Mouse (Mus musculus) heart, postnatal 0 days (tissue): ENCODE measurements around the gene Col8a2. TPM values are rescaled to one million over a fixed set of nuclear protein-coding genes. Genes with fewer than 3 reads are reported as not detected.

Source experiments
- ATAC-seq: fragments of 200-750 bp; cut with Nextera tagmentation; 2 replicates; pipeline ENCODE4 v1.8.0; 2017; ENCODE audit warnings: low read depth, moderate number of reproducible peaks, moderate library complexity; ENCODE audit not compliant: insufficient read depth
- DNase-seq: peaks from one replicate; pipeline ENCODE4 v3.0.0-alpha.2; 2016; ENCODE audit warnings: low spot score
- H3K27ac ChIP-seq: fragments of 300-500 bp; sonication (generic); 2 replicates; pipeline ENCODE4 v1.5.1; 2014; ENCODE audit warnings: low read depth, mild to moderate bottlenecking
- H3K27me3 ChIP-seq: fragments of 300-500 bp; sonication (generic); 2 replicates; pipeline ENCODE4 v1.6.1; 2014; ENCODE audit warnings: low read length, mixed read lengths; ENCODE audit not compliant: control insufficient read depth, insufficient read depth
- H3K36me3 ChIP-seq: fragments of 300-500 bp; sonication (generic); replicated peaks from 2 replicates; pipeline ENCODE4 v1.6.1; 2014; ENCODE audit warnings: low read length, mixed read lengths; ENCODE audit not compliant: control insufficient read depth, insufficient read depth
- H3K4me1 ChIP-seq: fragments of 300-500 bp; sonication (generic); 2 replicates; pipeline ENCODE4 v1.6.1; 2014; ENCODE audit warnings: antibody characterized with exemption; ENCODE audit not compliant: control insufficient read depth, insufficient read depth
- H3K4me2 ChIP-seq: fragments of 300-500 bp; sonication (generic); 2 replicates; pipeline ENCODE4 v1.6.1; 2014; ENCODE audit warnings: low read depth, mild to moderate bottlenecking, low read length, moderate library complexity
- H3K4me3 ChIP-seq: fragments of 300-500 bp; sonication (generic); 2 replicates; pipeline ENCODE4 v1.5.1; 2014; ENCODE audit warnings: low read depth, low read length
- H3K9ac ChIP-seq: fragments of 300-500 bp; sonication (generic); replicated peaks from 2 replicates; pipeline ENCODE4 v1.6.1; 2014; ENCODE audit warnings: low read depth, low read length, mixed read lengths
- H3K9me3 ChIP-seq: fragments of 300-500 bp; sonication (generic); replicated peaks from 2 replicates; pipeline ENCODE4 v1.6.1; 2016; ENCODE audit warnings: low read length; ENCODE audit not compliant: control insufficient read depth
- CTCF ChIP-seq: IDR thresholded peaks from 2 replicates; pipeline ENCODE4 v1.5.1; 2016; ENCODE audit warnings: antibody characterized with exemption, control low read depth, low read depth
- EP300 ChIP-seq: IDR thresholded peaks from 2 replicates; pipeline ENCODE4 v1.6.1; 2016; ENCODE audit warnings: antibody characterized with exemption, low read depth
- WGBS: fragments of 180-500 bp; shearing (Covaris S2); extraction: QIAGEN DNeasy Blood & Tissue Kit; methylation state at CpG from one replicate; pipeline ENCODE4 v1.1.7; 2014; 5-methylcytosine and 5-hydroxymethylcytosine counted together
- polyA plus RNA-seq: library from polyadenylated mRNA; unstranded; fragments of >200 nt; fragmentation: Nextera tagmentation; extraction: Ambion mirVana; gene quantifications from 2 replicates; pipeline ENCODE4 v1.2.1, GENCODE M21; 2015
- total RNA-seq: library from RNA; depleted of rRNA; stranded (reverse); fragments of >200 nt; gene quantifications from 2 replicates; pipeline ENCODE4 v1.2.3, GENCODE M21; 2014; ENCODE audit warnings: low replicate concordance; rRNA removed

The Col8a2 gene
- total RNA-seq (3.8 and 4.3 TPM in 2 replicates), polyA plus RNA-seq (0.71 and 1.1 TPM in 2 replicates)

DNA sequence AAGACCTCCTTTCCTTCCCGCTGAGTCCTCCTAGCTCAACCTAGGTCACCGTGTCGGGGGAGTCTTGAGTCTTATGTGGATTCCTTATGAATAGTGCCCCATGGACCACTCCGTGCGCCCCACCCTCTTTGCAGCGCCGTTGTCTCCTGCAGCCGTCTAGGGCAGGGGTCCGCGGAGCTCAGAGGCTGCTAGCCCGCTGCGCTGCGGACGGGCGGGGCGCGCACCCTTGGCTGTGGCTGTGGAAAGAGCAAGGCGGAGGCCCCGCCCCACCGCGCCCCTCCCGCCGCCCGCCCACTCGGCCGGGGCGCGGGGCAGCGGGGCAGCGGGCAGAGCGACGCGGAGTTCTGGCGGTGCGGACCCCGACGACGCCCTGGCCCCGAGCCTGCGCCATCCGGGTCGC, at the start of gene Col8a2:
TSS of gene Col8a2 (plus strand) at position 302 of the 400 bp plus-strand sequence.
- Histone ChIP-seq H3K27me3 (peaks cover 65% of the 10 kb centered on the region), H3K9me3 (no peaks in the 10 kb centered on the region), H3K4me2 (peak within 1 kb of the TSS; percentile 67), H3K4me3 (peak within 1 kb of the TSS; percentile 45), H3K27ac (no peak within 1 kb of the TSS), H3K4me1 (no peaks in the 10 kb centered on the region), H3K36me3 (no peaks in the 10 kb centered on the region), H3K9ac (no peak within 1 kb of the TSS)
- TF ChIP-seq EP300 (no peak), CTCF (no peak)
- ATAC-seq (peak; percentile 39; the same call in 1 of the 2 replicates), DNase-seq (no peak)
- 3% methylated on average over 36 of the region's 42 CpGs for WGBS

- DNase-seq (peak; percentile 97), ATAC-seq (peak; percentile 93)
- Histone ChIP-seq H3K9me3 (no peaks in the 10 kb centered on the region), H3K27me3 (no peaks in the 10 kb centered on the region), H3K4me3 (no peak overlapping the region), H3K4me2 (0 out of 2 replicates have a peak overlapping the region, but pooled peaks have one; percentile 28), H3K36me3 (peaks cover 83% of the 10 kb centered on the region), H3K27ac (peak overlapping the region; percentile 88), H3K9ac (no peak overlapping the region), H3K4me1 (peaks cover 31% of the 10 kb centered on the region)
- 20% methylated on average over 5 of the region's 5 CpGs for WGBS
- TF ChIP-seq CTCF = peak; percentile 43
- peak; percentile 74 for TF ChIP-seq EP300
Observed at GRCm38 (mm10) chr4:126237721-126238242, 48.8 kb upstream of the Col8a2 start.

DNA sequence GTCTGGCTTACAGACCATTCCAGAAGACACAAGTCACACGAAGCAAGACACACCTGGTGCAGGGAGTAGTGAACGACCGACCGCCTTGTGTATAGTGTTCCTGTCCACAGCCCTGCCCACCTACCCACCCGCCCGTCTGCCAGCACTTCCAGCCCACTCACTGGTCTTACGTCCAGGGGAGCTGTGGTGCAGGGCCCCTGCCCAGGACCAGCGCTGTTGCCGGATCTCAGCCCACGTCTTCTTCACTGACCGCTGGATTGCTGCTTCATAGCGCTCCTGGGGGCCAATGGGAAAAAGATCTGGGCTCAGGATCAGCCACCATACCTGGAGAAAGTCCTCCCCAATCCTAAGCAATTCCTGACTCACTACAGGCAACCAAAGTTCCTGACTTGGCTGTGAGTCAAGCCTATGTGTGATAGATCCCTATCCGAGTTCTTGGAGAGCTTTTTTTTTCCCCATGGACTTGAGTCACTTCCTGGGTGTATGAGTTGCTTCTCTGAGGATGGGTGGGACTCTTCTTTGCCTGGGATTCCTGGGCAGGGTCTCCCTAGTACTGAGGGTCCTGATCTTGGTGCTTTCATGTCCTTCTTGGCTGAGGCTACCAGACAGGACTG, 46.6 kb upstream of the Col8a2 start:
- Histone ChIP-seq H3K36me3 (peaks cover 62% of the 10 kb centered on the region), H3K27me3 (no peaks in the 10 kb centered on the region), H3K9ac (no peak overlapping the region), H3K4me3 (no peak overlapping the region), H3K9me3 (no peaks in the 10 kb centered on the region), H3K27ac (no peak overlapping the region), H3K4me1 (peaks cover 46% of the 10 kb centered on the region), H3K4me2 (no peak overlapping the region)
- TF ChIP-seq EP300 (no peak), CTCF (no peak)
- ATAC-seq (no peak), DNase-seq (no peak)
- 78% methylated on average over 13 of the region's 13 CpGs for WGBS

DNA sequence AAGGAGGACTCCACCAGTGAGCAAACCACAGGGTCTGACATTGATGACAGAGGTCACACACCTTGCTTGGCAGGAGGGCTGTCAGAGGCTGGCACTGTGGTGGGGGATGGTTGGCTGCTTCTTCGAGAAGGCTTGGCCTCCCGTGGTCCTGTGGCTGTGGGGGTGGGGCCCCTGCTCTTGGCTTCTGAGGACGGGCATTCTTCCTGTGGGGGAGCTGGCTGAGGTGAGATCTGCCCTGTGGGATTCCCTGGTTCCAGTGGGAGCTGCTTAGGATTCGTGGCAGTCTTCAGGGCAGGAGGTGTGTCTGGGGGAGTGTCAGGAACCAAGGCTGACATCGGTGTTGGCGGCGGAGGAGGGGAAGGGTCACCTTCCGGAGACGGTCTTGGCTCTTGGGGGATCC, 44.6 kb upstream of the Col8a2 start:
- Histone ChIP-seq H3K4me1 (peaks cover 42% of the 10 kb centered on the region), H3K4me3 (no peak overlapping the region), H3K27ac (peak overlapping the region; percentile 73), H3K9ac (peak overlapping the region; percentile 11; the same call in 1 of the 2 replicates), H3K9me3 (no peaks in the 10 kb centered on the region), H3K36me3 (peaks cover 51% of the 10 kb centered on the region), H3K4me2 (no peak overlapping the region), H3K27me3 (no peaks in the 10 kb centered on the region)
- WGBS = 12% methylated on average over 9 of the region's 9 CpGs
- ATAC-seq (no peak), DNase-seq (no peak)
- no peak for TF ChIP-seq CTCF
- TF ChIP-seq EP300 = no peak

DNA sequence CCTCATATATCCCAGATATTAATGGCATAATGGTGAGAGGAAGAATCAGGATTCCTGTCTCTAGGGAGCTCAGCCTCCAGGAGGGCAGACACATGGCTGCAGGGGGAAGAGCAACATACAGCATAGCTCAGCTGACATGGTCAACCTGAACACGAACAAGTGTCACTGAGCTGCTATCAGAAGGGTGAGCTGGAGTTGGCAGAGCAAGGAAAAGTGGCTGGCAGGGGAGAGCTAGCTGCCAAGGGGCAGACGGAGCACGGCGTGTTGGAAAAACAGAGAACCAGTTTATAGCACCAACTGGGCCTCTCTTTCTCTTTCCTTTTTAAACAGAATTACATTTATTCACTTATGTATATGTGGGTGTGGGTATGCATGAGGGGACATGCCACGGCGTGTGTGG, 44.1 kb upstream of the Col8a2 start:
- no peaks in the 10 kb centered on the region for H3K9me3 ChIP-seq
- H3K4me2 ChIP-seq = no peak overlapping the region
- no peak overlapping the region; the same call in 1 of the 2 replicates for H3K9ac ChIP-seq
- peaks cover 37% of the 10 kb centered on the region for H3K4me1 ChIP-seq
- peak overlapping the region; percentile 73 for H3K27ac ChIP-seq
- WGBS = 44% methylated on average over 6 of the region's 6 CpGs
- H3K36me3 ChIP-seq = peaks cover 52% of the 10 kb centered on the region
- peak; percentile 39 for ATAC-seq
- no peak overlapping the region for H3K4me3 ChIP-seq
- H3K27me3 ChIP-seq = no peaks in the 10 kb centered on the region
- DNase-seq = peak; percentile 67
- no peak for TF ChIP-seq EP300
- TF ChIP-seq CTCF = no peak
